Mouse (Mus musculus): ENCODE data around the gene Rnf135. TPM values are rescaled to one million over a fixed set of nuclear protein-coding genes. Genes with fewer than 3 reads are reported as not detected.

Gene Rnf135
- 6.9 and 8.6 TPM in 2 replicates for polyA plus RNA-seq (2014; fragmentation: Nextera tagmentation; extraction: Ambion mirVana)

GRCm38 (mm10) chr11:80183705-80184255 is at the start of gene Rnf135:
TSS of gene Rnf135 (plus strand) at chr11:80183851.
- H3K9ac ChIP-seq (ENCODE audit: low read length) = peak within 1 kb of the TSS; percentile 66
- H3K36me3 ChIP-seq (ENCODE audit: control insufficient read depth, insufficient read depth, low read length) = no peaks in the 10 kb centered on the region
- peak within 1 kb of the TSS; percentile 56 for H3K4me2 ChIP-seq (ENCODE audit: low read length)
- DNase-seq (ENCODE audit: low spot score) (peak; percentile 90), ATAC-seq (replicated peaks; ENCODE audit: low FRiP score, low TSS enrichment, low read depth) (peak; percentile 96)
- WGBS = 2% methylated on average over 33 of the region's 33 CpGs
- H3K27ac ChIP-seq (ENCODE audit: low read depth) = peak within 1 kb of the TSS; percentile 76
- H3K4me1 ChIP-seq (replicated peaks; ENCODE audit: control insufficient read depth, insufficient read depth, low read length) = no peaks in the 10 kb centered on the region
- H3K27me3 ChIP-seq (replicated peaks; ENCODE audit: control insufficient read depth, insufficient read depth, low read length) = no peaks in the 10 kb centered on the region
- H3K4me3 ChIP-seq (ENCODE audit: low read depth, low read length) = peak within 1 kb of the TSS; percentile 64
- no peaks in the 10 kb centered on the region for H3K9me3 ChIP-seq (ENCODE audit: control insufficient read depth, low read length)

- Histone ChIP-seq H3K4me3 (ENCODE audit: low read depth, low read length) (no peak overlapping the region), H3K27ac (ENCODE audit: low read depth) (no peak overlapping the region), H3K36me3 (ENCODE audit: control insufficient read depth, insufficient read depth, low read length) (peaks cover 73% of the 10 kb centered on the region), H3K9ac (ENCODE audit: low read length) (no peak overlapping the region), H3K4me2 (ENCODE audit: low read length) (no peak overlapping the region), H3K27me3 (replicated peaks; ENCODE audit: control insufficient read depth, insufficient read depth, low read length) (no peaks in the 10 kb centered on the region), H3K9me3 (ENCODE audit: control insufficient read depth, low read length) (no peaks in the 10 kb centered on the region), H3K4me1 (replicated peaks; ENCODE audit: control insufficient read depth, insufficient read depth, low read length) (no peaks in the 10 kb centered on the region)
- ATAC-seq (replicated peaks; ENCODE audit: low FRiP score, low TSS enrichment, low read depth) (no peak), DNase-seq (ENCODE audit: low spot score) (no peak)
- 75% methylated on average over 4 of the region's 4 CpGs for WGBS
Measured at GRCm38 (mm10) chr11:80134744-80135143, 48.9 kb upstream of the Rnf135 start.

- Histone ChIP-seq H3K27me3 (replicated peaks; ENCODE audit: control insufficient read depth, insufficient read depth, low read length) (no peaks in the 10 kb centered on the region), H3K4me3 (ENCODE audit: low read depth, low read length) (no peak overlapping the region), H3K9me3 (ENCODE audit: control insufficient read depth, low read length) (no peaks in the 10 kb centered on the region), H3K4me1 (replicated peaks; ENCODE audit: control insufficient read depth, insufficient read depth, low read length) (peaks cover 2% of the 10 kb centered on the region; the same call in 1 of the 2 replicates), H3K27ac (ENCODE audit: low read depth) (no peak overlapping the region), H3K4me2 (ENCODE audit: low read length) (no peak overlapping the region), H3K9ac (ENCODE audit: low read length) (no peak overlapping the region), H3K36me3 (ENCODE audit: control insufficient read depth, insufficient read depth, low read length) (peaks cover 73% of the 10 kb centered on the region)
- ATAC-seq (replicated peaks; ENCODE audit: low FRiP score, low TSS enrichment, low read depth) (no peak), DNase-seq (ENCODE audit: low spot score) (no peak)
- 88% methylated on average over 11 of the region's 11 CpGs for WGBS
Measured at GRCm38 (mm10) chr11:80135954-80136683, 47.5 kb upstream of the Rnf135 start.

- H3K27ac ChIP-seq (ENCODE audit: low read depth) = no peak overlapping the region
- H3K4me3 ChIP-seq (ENCODE audit: low read depth, low read length) = no peak overlapping the region
- DNase-seq (ENCODE audit: low spot score) (no peak), ATAC-seq (replicated peaks; ENCODE audit: low FRiP score, low TSS enrichment, low read depth) (no peak)
- H3K27me3 ChIP-seq (replicated peaks; ENCODE audit: control insufficient read depth, insufficient read depth, low read length) = no peaks in the 10 kb centered on the region
- H3K9ac ChIP-seq (ENCODE audit: low read length) = no peak overlapping the region
- no peak overlapping the region for H3K4me2 ChIP-seq (ENCODE audit: low read length)
- peaks cover 66% of the 10 kb centered on the region for H3K36me3 ChIP-seq (ENCODE audit: control insufficient read depth, insufficient read depth, low read length)
- WGBS = 87% methylated on average over 13 of the region's 13 CpGs
- no peaks in the 10 kb centered on the region for H3K9me3 ChIP-seq (ENCODE audit: control insufficient read depth, low read length)
- peaks cover 5% of the 10 kb centered on the region; the same call in 1 of the 2 replicates for H3K4me1 ChIP-seq (replicated peaks; ENCODE audit: control insufficient read depth, insufficient read depth, low read length)
Measured at GRCm38 (mm10) chr11:80136786-80137185, 46.9 kb upstream of the Rnf135 start.

GRCm38 (mm10) chr11:80137773-80138172 is 45.9 kb upstream of the Rnf135 start:
- H3K9ac ChIP-seq (ENCODE audit: low read length) = no peak overlapping the region
- WGBS = 90% methylated on average over 5 of the region's 5 CpGs
- H3K36me3 ChIP-seq (ENCODE audit: control insufficient read depth, insufficient read depth, low read length) = peaks cover 56% of the 10 kb centered on the region
- no peak for ATAC-seq (replicated peaks; ENCODE audit: low FRiP score, low TSS enrichment, low read depth)
- H3K27ac ChIP-seq (ENCODE audit: low read depth) = no peak overlapping the region
- no peak overlapping the region for H3K4me2 ChIP-seq (ENCODE audit: low read length)
- no peak overlapping the region for H3K4me3 ChIP-seq (ENCODE audit: low read depth, low read length)
- no peaks in the 10 kb centered on the region for H3K9me3 ChIP-seq (ENCODE audit: control insufficient read depth, low read length)
- H3K27me3 ChIP-seq (replicated peaks; ENCODE audit: control insufficient read depth, insufficient read depth, low read length) = no peaks in the 10 kb centered on the region
- peaks cover 5% of the 10 kb centered on the region; the same call in 1 of the 2 replicates for H3K4me1 ChIP-seq (replicated peaks; ENCODE audit: control insufficient read depth, insufficient read depth, low read length)
- DNase-seq (ENCODE audit: low spot score) = no peak

GRCm38 (mm10) chr11:80141825-80142521 is 41.7 kb upstream of the Rnf135 start, which contains the start of gene Tefm:
TSS of gene Tefm (minus strand) at chr11:80142175.
- H3K4me2 ChIP-seq (ENCODE audit: low read length) = peak within 1 kb of the TSS; percentile 66

GRCm38 (mm10) chr11:80142872-80143271 is 40.8 kb upstream of the Rnf135 start:
- DNase-seq (ENCODE audit: low spot score) (no peak), ATAC-seq (replicated peaks; ENCODE audit: low FRiP score, low TSS enrichment, low read depth) (no peak)
- Histone ChIP-seq H3K9ac (ENCODE audit: low read length) (no peak overlapping the region; the same call in 1 of the 2 replicates), H3K4me3 (ENCODE audit: low read depth, low read length) (peak overlapping the region; percentile 83; the same call in 1 of the 2 replicates), H3K36me3 (ENCODE audit: control insufficient read depth, insufficient read depth, low read length) (peaks cover 13% of the 10 kb centered on the region), H3K27me3 (replicated peaks; ENCODE audit: control insufficient read depth, insufficient read depth, low read length) (no peaks in the 10 kb centered on the region), H3K4me1 (replicated peaks; ENCODE audit: control insufficient read depth, insufficient read depth, low read length) (peaks cover 5% of the 10 kb centered on the region; the same call in 1 of the 2 replicates), H3K4me2 (ENCODE audit: low read length) (peak overlapping the region; percentile 66), H3K9me3 (ENCODE audit: control insufficient read depth, low read length) (no peaks in the 10 kb centered on the region), H3K27ac (ENCODE audit: low read depth) (no peak overlapping the region)
- WGBS = 46% methylated on average over 8 of the region's 8 CpGs

More at GRCm38 (mm10) chr11:80141825-80142521, 41.7 kb upstream of the Rnf135 start, which contains the start of gene Tefm:
- H3K9me3 ChIP-seq (ENCODE audit: control insufficient read depth, low read length) = no peaks in the 10 kb centered on the region
- ATAC-seq (replicated peaks; ENCODE audit: low FRiP score, low TSS enrichment, low read depth) = peak; percentile 79
- peaks cover 5% of the 10 kb centered on the region; the same call in 1 of the 2 replicates for H3K4me1 ChIP-seq (replicated peaks; ENCODE audit: control insufficient read depth, insufficient read depth, low read length)
- peak within 1 kb of the TSS; percentile 78 for H3K9ac ChIP-seq (ENCODE audit: low read length)
- no peaks in the 10 kb centered on the region for H3K27me3 ChIP-seq (replicated peaks; ENCODE audit: control insufficient read depth, insufficient read depth, low read length)
- H3K36me3 ChIP-seq (ENCODE audit: control insufficient read depth, insufficient read depth, low read length) = peaks cover 20% of the 10 kb centered on the region
- under 1% methylated on average over 40 of the region's 40 CpGs for WGBS
- peak; percentile 93 for DNase-seq (ENCODE audit: low spot score)
- peak within 1 kb of the TSS; percentile 83 for H3K4me3 ChIP-seq (ENCODE audit: low read depth, low read length)
- H3K27ac ChIP-seq (ENCODE audit: low read depth) = peak within 1 kb of the TSS; percentile 84

GRCm38 (mm10) chr11:80145787-80146275 is 37.8 kb upstream of the Rnf135 start:
- H3K36me3 ChIP-seq (ENCODE audit: control insufficient read depth, insufficient read depth, low read length) = no peaks in the 10 kb centered on the region
- ATAC-seq (replicated peaks; ENCODE audit: low FRiP score, low TSS enrichment, low read depth) (peak; percentile 38; the same call in 1 of the 2 replicates), DNase-seq (ENCODE audit: low spot score) (peak; percentile 58)
- H3K27ac ChIP-seq (ENCODE audit: low read depth) = peak overlapping the region; percentile 47; the same call in 1 of the 2 replicates
- WGBS = 47% methylated on average over 10 of the region's 10 CpGs
- no peaks in the 10 kb centered on the region for H3K9me3 ChIP-seq (ENCODE audit: control insufficient read depth, low read length)
- H3K4me3 ChIP-seq (ENCODE audit: low read depth, low read length) = no peak overlapping the region
- peaks cover 5% of the 10 kb centered on the region; the same call in 1 of the 2 replicates for H3K4me1 ChIP-seq (replicated peaks; ENCODE audit: control insufficient read depth, insufficient read depth, low read length)
- H3K9ac ChIP-seq (ENCODE audit: low read length) = no peak overlapping the region
- no peaks in the 10 kb centered on the region for H3K27me3 ChIP-seq (replicated peaks; ENCODE audit: control insufficient read depth, insufficient read depth, low read length)
- H3K4me2 ChIP-seq (ENCODE audit: low read length) = no peak overlapping the region
